Mouse (Mus musculus): Measurements from ENCODE around the gene Wdr20. TPM values are rescaled to one million over a fixed set of nuclear protein-coding genes. Genes with fewer than 3 reads are reported as not detected.

Gene Wdr20
- polyA plus RNA-seq, 1 experiment from 2014 or later: 33.5 TPM

DNA sequence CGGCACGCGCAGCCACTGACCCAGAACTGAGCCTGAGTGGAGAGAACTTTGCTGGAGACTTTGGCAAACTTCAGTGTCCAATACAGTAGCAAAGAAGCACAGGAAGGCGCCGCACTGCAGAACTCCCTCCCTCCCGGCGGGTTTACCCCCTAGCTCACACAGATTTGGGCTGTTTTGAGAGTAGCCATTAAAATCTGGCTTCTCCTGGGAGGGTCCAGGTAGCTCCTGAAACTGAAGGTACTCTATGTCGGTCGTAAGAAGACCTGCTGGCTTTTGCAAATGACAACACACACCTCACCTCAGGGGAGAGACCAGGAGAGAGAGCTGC lies 113.1 kb downstream of the Wdr20 start:
- Histone ChIP-seq H3K4me1 (peaks cover 12% of the 10 kb centered on the region), H3K36me3 (peaks cover 4% of the 10 kb centered on the region; the same call in 1 of the 2 replicates), H3K27ac (replicated peaks) (no peak overlapping the region), H3K4me3 (peak overlapping the region; percentile 78), H3K4me2 (replicated peaks) (peak overlapping the region; percentile 73), H3K9ac (replicated peaks) (peak overlapping the region; percentile 69; the same call in 1 of the 2 replicates), H3K27me3 (peaks cover 12% of the 10 kb centered on the region; the same call in 1 of the 2 replicates), H3K9me3 (no peaks in the 10 kb centered on the region)
- ATAC-seq (replicated peaks): no peak; the same call in 1 of the 2 replicates
- 13% methylated on average over 9 of the region's 9 CpGs for whole genome bisulfite sequencing

DNA sequence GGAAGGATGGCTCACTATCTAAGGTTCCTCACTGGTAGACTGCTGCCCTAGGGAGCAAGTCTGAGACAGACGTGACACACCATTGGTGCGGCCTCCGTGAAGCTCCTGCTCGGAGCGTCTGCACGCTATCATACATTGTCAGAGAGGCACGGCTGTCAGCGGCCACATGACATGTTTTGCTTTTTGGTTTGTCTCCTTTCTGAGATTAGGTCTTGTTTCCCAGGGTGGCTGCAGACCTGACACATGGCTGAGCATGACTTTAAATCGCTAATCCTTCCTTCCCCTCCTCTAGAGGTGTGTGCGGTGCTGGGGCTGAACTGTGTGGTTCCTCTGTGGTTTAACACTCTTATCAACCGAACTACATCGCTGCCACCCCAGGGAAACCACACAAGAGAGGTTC lies 113.7 kb downstream of the Wdr20 start:
- no peak overlapping the region for H3K9ac ChIP-seq (replicated peaks)
- no peak for ATAC-seq (replicated peaks)
- peaks cover 12% of the 10 kb centered on the region for H3K4me1 ChIP-seq
- H3K27me3 ChIP-seq: peaks cover 8% of the 10 kb centered on the region; the same call in 1 of the 2 replicates
- H3K4me2 ChIP-seq (replicated peaks): no peak overlapping the region
- H3K4me3 ChIP-seq: no peak overlapping the region
- no peak overlapping the region for H3K27ac ChIP-seq (replicated peaks)
- H3K36me3 ChIP-seq: peaks cover 5% of the 10 kb centered on the region; the same call in 1 of the 2 replicates
- H3K9me3 ChIP-seq: no peaks in the 10 kb centered on the region
- WGBS: 83% methylated on average over 12 of the region's 12 CpGs

DNA sequence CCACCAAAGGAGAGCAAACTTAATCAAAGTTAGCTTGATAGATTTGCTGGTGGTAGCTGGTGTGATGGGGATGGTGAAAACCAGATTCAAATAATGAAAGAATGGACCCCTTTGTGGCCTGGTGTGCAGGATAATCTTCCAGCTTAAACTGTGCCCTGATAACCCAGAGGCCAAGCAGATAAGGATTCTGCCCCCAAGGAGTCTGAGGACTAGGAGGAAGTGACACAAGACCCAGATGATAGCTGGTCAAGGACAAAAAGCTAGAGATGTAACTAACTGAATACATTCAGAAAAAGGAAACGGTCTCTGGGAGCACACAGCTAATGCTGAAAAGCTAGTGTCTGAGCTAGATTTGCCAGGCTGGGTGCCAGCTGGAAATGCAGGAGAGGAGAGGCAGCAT lies 114.2 kb downstream of the Wdr20 start:
- H3K9me3 ChIP-seq: no peaks in the 10 kb centered on the region
- H3K36me3 ChIP-seq: peaks cover 7% of the 10 kb centered on the region; the same call in 1 of the 2 replicates
- H3K27me3 ChIP-seq: peaks cover 6% of the 10 kb centered on the region; the same call in 1 of the 2 replicates
- WGBS: 88% methylated on average over 1 of the region's 1 CpGs
- ATAC-seq (replicated peaks): no peak
- H3K4me3 ChIP-seq: no peak overlapping the region
- H3K4me2 ChIP-seq (replicated peaks): no peak overlapping the region
- H3K27ac ChIP-seq (replicated peaks): no peak overlapping the region
- H3K4me1 ChIP-seq: peaks cover 12% of the 10 kb centered on the region
- no peak overlapping the region for H3K9ac ChIP-seq (replicated peaks)

Other genes with a start within 250 kb of the Wdr20 start
- 96.2 and 97.4 TPM in 2 replicates for gene Dync1h1, start 136.5 kb upstream of the Wdr20 start, polyA plus RNA-seq (2015; fragmentation: Nextera tagmentation; extraction: Ambion mirVana)
- 0.33 and 0.48 TPM in 2 replicates for gene 1700001K19Rik, start 55.3 kb upstream of the Wdr20 start, polyA plus RNA-seq (2015; fragmentation: Nextera tagmentation; extraction: Ambion mirVana)
- gene Hsp90aa1, start 35.2 kb upstream of the Wdr20 start, polyA plus RNA-seq (2015; fragmentation: Nextera tagmentation; extraction: Ambion mirVana): 1,340 and 1,345 TPM in 2 replicates
- gene Mok, start 103.0 kb downstream of the Wdr20 start, polyA plus RNA-seq (2015; fragmentation: Nextera tagmentation; extraction: Ambion mirVana): 11.8 and 13.8 TPM in 2 replicates
- gene Zfp839, start 112.3 kb downstream of the Wdr20 start, polyA plus RNA-seq (2015; fragmentation: Nextera tagmentation; extraction: Ambion mirVana): 3.6 and 4.0 TPM in 2 replicates
- gene Cinp, start 151.2 kb downstream of the Wdr20 start, polyA plus RNA-seq (2015; fragmentation: Nextera tagmentation; extraction: Ambion mirVana): 81.8 and 82.8 TPM in 2 replicates
- gene Tecpr2, start 151.3 kb downstream of the Wdr20 start, polyA plus RNA-seq (2015; fragmentation: Nextera tagmentation; extraction: Ambion mirVana): 7.2 and 7.5 TPM in 2 replicates
- gene Ankrd9, start 241.1 kb downstream of the Wdr20 start, polyA plus RNA-seq (2015; fragmentation: Nextera tagmentation; extraction: Ambion mirVana): 5.0 and 6.5 TPM in 2 replicates

Data from forebrain, embryonic 15.5 days (tissue).